Mouse (Mus musculus) naive thymus-derived CD4-positive, alpha-beta T cell, adult 2 months (primary cell): ENCODE data around the gene Ccdc63.

Experiments
- DNase-seq: peaks from one replicate; pipeline ENCODE4 v3.0.0-alpha.2; 2011; ENCODE audit warnings: low read depth

Ccdc63 gene

GRCm38 (mm10) chr5:122116243-122116642 lies 24.4 kb downstream of the Ccdc63 start:
- peak; percentile 55 for DNase-seq

DNA sequence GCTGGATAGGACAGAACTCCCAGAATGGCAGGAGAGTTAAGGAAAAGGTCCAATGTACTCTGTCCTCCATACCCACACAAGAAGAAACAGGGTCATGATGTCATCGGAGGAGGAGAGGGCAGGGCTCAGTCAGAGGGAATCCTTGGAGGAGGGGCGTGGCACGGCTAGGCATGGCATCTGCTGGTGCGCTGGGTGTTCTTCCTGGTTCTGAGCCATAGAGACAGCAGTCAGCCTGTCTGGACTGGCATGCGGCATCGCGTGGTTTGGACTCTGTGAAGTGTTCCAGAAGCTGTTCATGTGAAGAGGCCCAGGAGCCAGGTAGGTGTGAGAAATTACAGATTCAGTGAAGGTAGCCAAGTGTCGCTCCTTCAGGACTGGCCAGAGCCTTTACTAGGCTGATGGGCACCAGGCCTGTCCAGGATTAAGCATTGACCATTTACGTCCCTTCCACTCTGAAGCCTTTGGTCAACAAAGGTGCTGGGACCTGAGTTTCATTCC lies 25.3 kb downstream of the Ccdc63 start:
- DNase-seq: no peak

GRCm38 (mm10) chr5:122114176-122114575 lies 26.4 kb downstream of the Ccdc63 start:
- peak; percentile 82 for DNase-seq

- no peak for DNase-seq
These were observed 27.2 kb downstream of the Ccdc63 start for GRCm38 (mm10) chr5:122113450-122113849.

DNA sequence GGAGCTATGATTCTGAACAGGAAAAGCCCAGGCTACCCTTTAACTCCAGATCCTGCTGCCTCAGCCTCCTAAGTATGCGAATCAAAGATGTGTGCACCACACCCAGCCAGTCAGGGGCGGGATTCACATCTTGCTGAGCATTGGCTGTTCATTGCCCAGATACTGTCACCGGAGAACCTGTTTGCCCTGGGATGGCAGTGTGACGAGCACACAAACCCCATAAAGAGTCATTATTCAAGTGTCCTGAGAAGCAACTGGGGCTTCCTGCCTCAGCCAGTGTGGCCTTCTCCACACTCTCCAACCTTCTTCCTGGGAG lies 28.7 kb downstream of the Ccdc63 start:
- no peak for DNase-seq

DNA sequence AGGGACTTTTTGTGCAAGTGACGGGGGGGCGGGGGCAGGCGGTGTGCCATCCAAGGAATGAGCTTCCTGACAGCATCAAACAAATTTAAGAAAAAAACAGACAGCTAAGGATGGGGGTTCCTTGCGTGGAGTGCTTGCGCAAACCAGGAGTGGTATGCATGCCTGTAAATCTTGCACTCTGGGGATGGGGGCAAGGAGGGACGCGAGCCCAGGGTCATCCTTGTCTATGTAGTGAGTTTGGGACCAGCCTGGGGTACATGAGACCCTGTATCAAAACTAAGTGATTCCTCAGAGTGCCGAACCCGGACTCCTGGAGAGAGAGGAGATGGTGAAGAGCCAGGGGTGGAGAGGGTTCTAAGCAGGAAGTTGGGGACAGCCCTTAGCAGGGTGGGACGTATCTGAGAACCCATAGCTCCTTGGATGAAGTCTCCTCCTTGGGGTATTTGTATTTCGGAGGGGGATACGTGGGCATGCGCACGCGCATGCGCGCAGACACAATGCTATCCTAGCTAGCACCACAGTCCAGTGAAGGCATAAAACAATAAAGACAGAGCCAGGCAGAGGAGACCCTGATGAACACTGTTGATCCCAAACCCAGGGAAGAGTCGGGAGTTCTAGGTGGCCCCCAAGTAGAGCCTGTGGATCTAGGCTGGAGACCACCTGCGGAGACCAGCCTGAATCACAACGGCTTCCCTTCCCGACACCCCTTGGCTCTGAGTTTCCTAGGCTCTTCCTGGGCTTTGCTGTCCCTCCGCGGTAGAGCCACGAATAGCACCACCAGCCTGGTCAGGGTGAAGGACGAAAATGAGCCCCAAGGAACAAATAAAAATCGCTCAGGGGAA lies 29.3 kb downstream of the Ccdc63 start:
- no peak for DNase-seq

DNA sequence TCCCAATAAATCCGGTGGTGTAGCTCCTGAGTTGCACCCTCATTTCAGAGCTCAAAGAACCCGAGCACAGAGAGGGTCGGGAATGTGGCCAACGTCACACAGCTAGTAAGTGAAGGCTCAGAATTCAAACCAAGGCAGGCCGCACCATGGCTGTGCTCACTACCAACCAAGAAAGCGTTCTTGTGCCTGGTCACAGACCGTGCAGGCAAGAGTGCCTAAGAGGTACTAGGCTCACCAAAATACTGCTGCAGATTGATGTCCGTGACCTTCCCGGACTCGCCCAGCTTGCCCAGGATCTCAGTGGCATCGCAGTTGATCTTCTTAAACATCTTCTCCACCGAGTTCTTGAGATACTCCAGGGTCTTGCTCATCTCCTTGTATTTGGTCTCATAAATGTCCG lies 30.0 kb downstream of the Ccdc63 start:
- DNase-seq: no peak

GRCm38 (mm10) chr5:122109325-122110060 lies 31.1 kb downstream of the Ccdc63 start:
- DNase-seq: no peak

GRCm38 (mm10) chr5:122108104-122108503 lies 32.5 kb downstream of the Ccdc63 start:
- DNase-seq: no peak

DNA sequence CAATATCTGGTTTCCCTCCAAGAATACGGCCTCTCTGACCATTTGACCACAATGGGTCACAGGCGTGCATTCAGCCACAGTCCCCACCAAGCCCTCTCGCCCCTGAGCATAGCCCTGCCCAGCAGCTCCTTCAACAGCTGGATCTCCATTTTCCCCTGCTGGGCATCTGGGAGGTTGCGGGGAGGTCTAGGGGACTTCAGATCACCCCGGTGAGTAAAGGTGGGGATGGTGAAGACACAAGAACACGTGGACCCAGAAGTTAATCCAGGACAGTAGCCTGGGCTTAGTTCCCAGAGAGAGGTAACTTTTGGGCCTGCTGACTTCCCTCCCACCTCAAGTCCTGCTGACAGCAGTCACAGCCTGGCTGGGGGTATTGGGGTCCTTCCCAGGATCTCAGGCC lies 34.4 kb downstream of the Ccdc63 start:
- DNase-seq: no peak

DNA sequence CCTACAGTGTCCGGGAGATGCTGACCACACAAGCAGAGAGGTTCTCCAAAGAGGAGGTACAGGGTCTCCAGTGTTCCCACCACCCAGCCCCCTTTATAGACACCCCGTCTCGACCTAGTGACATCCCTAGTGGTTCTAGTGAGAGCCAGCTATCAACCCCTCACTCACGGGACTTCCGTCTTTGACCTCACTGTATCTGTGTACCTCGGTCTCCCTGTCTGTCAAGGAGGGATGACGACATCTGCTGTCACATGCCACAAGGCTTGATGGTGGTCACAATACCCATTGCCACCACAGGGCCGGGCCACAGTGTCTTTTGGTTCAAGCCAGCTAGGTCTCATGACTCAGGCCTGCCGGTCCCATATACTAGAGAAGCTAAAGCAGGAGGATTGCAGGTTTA lies 35.6 kb downstream of the Ccdc63 start:
- no peak for DNase-seq

- DNase-seq: peak; percentile 76
These were observed 36.4 kb downstream of the Ccdc63 start for GRCm38 (mm10) chr5:122104201-122104600.

DNA sequence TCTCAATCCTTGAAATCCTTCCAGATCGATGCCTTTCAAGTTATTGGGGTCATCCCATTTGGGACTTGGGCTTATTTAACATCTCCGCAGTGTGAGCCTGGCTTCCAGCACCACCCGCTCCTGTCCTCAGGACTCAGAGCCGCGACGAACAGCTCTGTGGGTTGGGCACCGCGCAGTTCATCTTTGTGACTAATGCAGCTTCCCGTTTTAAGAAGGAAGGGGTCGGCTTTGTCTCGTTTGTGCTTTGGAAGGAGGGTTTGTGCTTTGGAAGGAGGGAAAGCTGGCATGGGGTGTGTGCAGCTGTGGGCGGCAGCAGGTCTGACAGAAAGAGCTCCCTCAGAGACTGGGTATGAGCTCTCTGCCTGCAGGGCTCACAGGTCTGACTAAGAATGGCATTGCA lies 37.5 kb downstream of the Ccdc63 start:
- no peak for DNase-seq

GRCm38 (mm10) chr5:122102476-122103050 lies 38.1 kb downstream of the Ccdc63 start:
- DNase-seq: no peak

DNA sequence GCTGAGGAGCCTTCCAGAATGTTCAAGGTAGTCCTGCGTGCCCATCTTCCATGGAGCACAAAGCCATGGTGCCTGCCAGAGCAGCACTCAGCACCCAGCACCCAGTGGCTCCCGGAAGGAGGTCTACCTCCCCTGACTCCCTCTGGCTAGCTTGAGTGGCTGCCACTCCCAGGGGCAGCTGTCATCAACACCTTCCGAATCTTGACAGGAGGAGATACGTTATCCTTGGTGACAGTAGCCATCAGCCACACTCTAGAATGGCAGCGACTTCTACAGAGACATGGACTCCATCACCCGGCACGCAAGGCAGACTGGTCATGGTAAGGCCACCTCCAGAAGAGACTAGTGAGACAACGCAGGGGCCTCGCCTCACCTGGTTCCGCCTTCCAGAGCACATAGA lies 46.2 kb downstream of the Ccdc63 start:
- no peak for DNase-seq

GRCm38 (mm10) chr5:122093734-122094133 lies 46.9 kb downstream of the Ccdc63 start:
- DNase-seq: no peak

GRCm38 (mm10) chr5:122092794-122093193 lies 47.8 kb downstream of the Ccdc63 start:
- DNase-seq: no peak

DNA sequence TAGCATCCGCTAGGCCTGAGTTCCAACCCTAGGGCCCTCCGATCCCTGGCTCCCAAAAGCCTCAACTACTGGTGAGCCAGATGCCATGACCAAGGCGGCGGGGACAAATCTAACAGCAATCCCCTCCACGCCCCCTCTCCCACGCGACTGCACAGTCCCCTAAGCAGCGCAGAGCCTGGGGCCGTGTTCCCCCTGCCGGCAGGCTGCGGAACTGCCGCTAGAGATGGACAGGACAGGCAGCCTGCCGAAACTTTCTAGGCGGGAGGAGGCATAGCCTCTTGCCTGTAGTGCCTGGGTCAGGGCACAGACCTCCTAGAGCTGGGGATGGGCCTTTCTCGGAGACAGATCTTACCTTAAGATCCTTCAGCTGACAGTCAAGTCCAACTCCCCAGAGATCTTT lies 49.6 kb downstream of the Ccdc63 start:
- peak; percentile 76 for DNase-seq

GRCm38 (mm10) chr5:122089664-122090063 lies 51.0 kb downstream of the Ccdc63 start:
- DNase-seq: no peak

GRCm38 (mm10) chr5:122088917-122089316 lies 51.7 kb downstream of the Ccdc63 start:
- DNase-seq: peak; percentile 85

- DNase-seq: no peak
These were observed 54.5 kb downstream of the Ccdc63 start for GRCm38 (mm10) chr5:122086121-122086520.

- DNase-seq: no peak
These were observed 55.3 kb downstream of the Ccdc63 start for GRCm38 (mm10) chr5:122085291-122085690.

GRCm38 (mm10) chr5:122084470-122084869 lies 56.2 kb downstream of the Ccdc63 start:
- no peak for DNase-seq
